ENCODE assay signal across 9 mouse cellular contexts in genomic region chr5:121606151-121606550, GRCm38 (mm10). TPM values are rescaled to one million over a fixed set of nuclear protein-coding genes. Genes with fewer than 3 reads are reported as not detected.
DNase-seq lines count a peak whose midpoint lies in the region; ATAC-seq and TF ChIP-seq lines count a peak whose summit lies in the region.
"Had no signal": no experiment of that assay in that cellular context is flagged by ENCODE, and none has a peak within 500 bp of the region (broad histone marks: within the 10 kb centered on the region; RNA-seq: fewer than 3 reads in every experiment).

No protein-coding gene starts in this region.

- TF ChIP-seq CTCF in left cerebral cortex, adult 2 months (IDR thresholded peaks at IDR 0.05) = peak; percentile 88

- peak; percentile 97 for DNase-seq in heart, adult 11 months
- DNase-seq in adrenal gland, adult (ENCODE audit: inconsistent age in 2 of 2, low spot score in 1 of 2) = peak; percentile 69 to 93
- peak; percentile 77 for DNase-seq in embryo, embryonic 10 days (ENCODE audit: low spot score)
- peak; percentile 81 to 90 for DNase-seq in heart, postnatal 10 days
- peak; percentile 59 to 81 for DNase-seq in left cerebral cortex, adult 2 months (ENCODE audit: extremely low spot score in 1 of 2, low spot score in 2 of 2)
- DNase-seq in splenic B cell, adult 2 months (ENCODE audit: low read depth, low spot score) = peak; percentile 88

- H3K27ac ChIP-seq in heart, embryonic 12.5 days (ENCODE audit: poor library complexity, severe bottlenecking) = no peak overlapping the region
- no peak overlapping the region for H3K27ac ChIP-seq in left cerebral cortex, adult 2 months
- H3K27ac ChIP-seq: liver, embryonic 15.5 days had no signal

- H3K9me3 ChIP-seq in heart, embryonic 12.5 days (replicated peaks) = no peaks in the 10 kb centered on the region
- H3K9me3 ChIP-seq: liver, embryonic 15.5 days had no signal

- H3K4me1 ChIP-seq in heart, embryonic 12.5 days (replicated peaks) = peaks cover 2% of the 10 kb centered on the region; the same call in 1 of the 2 replicates

- no peak overlapping the region for H3K4me3 ChIP-seq in heart, embryonic 12.5 days
- H3K4me3 ChIP-seq in left cerebral cortex, adult 2 months = no peak overlapping the region
- H3K4me3 ChIP-seq: liver, embryonic 15.5 days had no signal

- H3K9ac ChIP-seq in heart, embryonic 12.5 days = no peak overlapping the region
- H3K9ac ChIP-seq: liver, embryonic 15.5 days had no signal

- no peaks in the 10 kb centered on the region for H3K27me3 ChIP-seq in heart, embryonic 12.5 days (replicated peaks)
- no peaks in the 10 kb centered on the region for H3K27me3 ChIP-seq in splenic B cell, adult 2 months (ENCODE audit: control insufficient read depth, insufficient read depth, low read length, poor library complexity, severe bottlenecking)
- H3K27me3 ChIP-seq: liver, embryonic 15.5 days had no signal

- intact Hi-C loops in heart, postnatal 10 days (cut with DNase I) = no loop called here
- intact Hi-C loops in left cerebral cortex, adult 2 months (cut with DNase I) = no loop called here

- WGBS in heart, embryonic 12.5 days = 0% methylated on average over 2 of the region's 2 CpGs

- H3K36me3 ChIP-seq in heart, embryonic 12.5 days = no peaks in the 10 kb centered on the region
- no peaks in the 10 kb centered on the region for H3K36me3 ChIP-seq in splenic B cell, adult 2 months (ENCODE audit: control insufficient read depth, insufficient read depth, low read length, poor library complexity, severe bottlenecking)
- H3K36me3 ChIP-seq: liver, embryonic 15.5 days had no signal

- no peak overlapping the region for H3K4me2 ChIP-seq in heart, embryonic 12.5 days
- H3K4me2 ChIP-seq: liver, embryonic 15.5 days had no signal

- ATAC-seq in heart, embryonic 12.5 days (ENCODE audit: insufficient number of reproducible peaks, low FRiP score) = no peak
- peak; percentile 68; the same call in 1 of the 2 replicates for ATAC-seq in monocyte, adult 5-6 weeks (replicated peaks; ENCODE audit: insufficient number of reproducible peaks, low FRiP score, low TSS enrichment, poor library complexity, severe bottlenecking)

RNA-seq across cellular contexts. Expression of gene Aldh2, which starts 12.5 kb away (rescaled TPM):
- 64.0 and 72.0 TPM in 2 replicates for polyA plus RNA-seq in heart, embryonic 12.5 days (2016; fragmentation: Nextera tagmentation; extraction: Ambion mirVana)
- total RNA-seq in heart, postnatal 10 days (2021) = 100 to 1,000 TPM; 114 to 134 TPM
- 100 to 1,000 TPM; 111 to 120 TPM for total RNA-seq in left cerebral cortex, adult 2 months (2021)
- 233 to 306 TPM (median 259 TPM) in 3 replicates for total RNA-seq in monocyte, adult 5-6 weeks (2017)

RNA-seq across cellular contexts. Expression of gene Acad12, which starts 12.6 kb away (rescaled TPM):
- 5.8 and 6.1 TPM in 2 replicates for polyA plus RNA-seq in heart, embryonic 12.5 days (2016; fragmentation: Nextera tagmentation; extraction: Ambion mirVana)
- total RNA-seq in heart, postnatal 10 days (2021) = 10 to 100 TPM; 24.3 to 31.0 TPM
- total RNA-seq in left cerebral cortex, adult 2 months (2021) = 1 to 10 TPM; 6.1 to 6.9 TPM
- total RNA-seq in monocyte, adult 5-6 weeks (2017) = 0.10 to 6.7 TPM (median 0.96 TPM) in 3 replicates

RNA-seq across cellular contexts. Expression of gene Acad10, which starts 54.2 kb away (rescaled TPM):
- polyA plus RNA-seq in heart, embryonic 12.5 days (2016; fragmentation: Nextera tagmentation; extraction: Ambion mirVana) = 1.4 and 1.5 TPM in 2 replicates
- 10 to 100 TPM; 13.7 to 16.0 TPM for total RNA-seq in heart, postnatal 10 days (2021)
- total RNA-seq in left cerebral cortex, adult 2 months (2021) = 1 to 10 TPM; 5.0 to 5.3 TPM
- total RNA-seq in monocyte, adult 5-6 weeks (2017) = 1.7 to 3.4 TPM (median 2.6 TPM) in 3 replicates

RNA-seq across cellular contexts. Expression of gene Brap, which starts 54.2 kb away (rescaled TPM):
- polyA plus RNA-seq in heart, embryonic 12.5 days (2016; fragmentation: Nextera tagmentation; extraction: Ambion mirVana) = 32.8 and 34.8 TPM in 2 replicates
- 10 to 100 TPM; 28.2 to 35.2 TPM for total RNA-seq in heart, postnatal 10 days (2021)
- 10 to 100 TPM; 67.3 to 68.0 TPM for total RNA-seq in left cerebral cortex, adult 2 months (2021)
- total RNA-seq in monocyte, adult 5-6 weeks (2017) = 109 to 124 TPM (median 113 TPM) in 3 replicates
